Mouse (Mus musculus) kidney, embryonic 16.5 days (tissue): ENCODE data around the gene Arhgef28. TPM values are rescaled to one million over a fixed set of nuclear protein-coding genes. Genes with fewer than 3 reads are reported as not detected.

ENCODE experiments used
- ATAC-seq: fragments of 200-750 bp; cut with Nextera tagmentation; 2 replicates; pipeline ENCODE4 v1.8.0; 2017; ENCODE audit warnings: moderate TSS enrichment; ENCODE audit not compliant: low FRiP score, low TSS enrichment
- H3K27ac ChIP-seq: fragments of 300-500 bp; sonication (generic); 2 replicates; pipeline ENCODE4 v1.5.1; 2014; ENCODE audit warnings: low read length
- H3K27me3 ChIP-seq: fragments of 300-500 bp; sonication (generic); 2 replicates; pipeline ENCODE4 v1.6.1; 2014; ENCODE audit warnings: low read length, control low read depth, mixed read lengths; ENCODE audit not compliant: insufficient read depth
- H3K36me3 ChIP-seq: fragments of 300-500 bp; sonication (generic); 2 replicates; pipeline ENCODE4 v1.6.1; 2014; ENCODE audit warnings: low read length, control low read depth, mixed read lengths; ENCODE audit not compliant: insufficient read depth
- H3K4me1 ChIP-seq: fragments of 300-500 bp; sonication (generic); 2 replicates; pipeline ENCODE4 v1.6.1; 2014; ENCODE audit warnings: low read length, control low read depth, mixed read lengths; ENCODE audit not compliant: insufficient read depth
- H3K4me2 ChIP-seq: fragments of 300-500 bp; sonication (generic); replicated peaks from 2 replicates; pipeline ENCODE4 v1.6.1; 2014; ENCODE audit warnings: low read depth, low read length
- H3K4me3 ChIP-seq: fragments of 300-500 bp; sonication (generic); 2 replicates; pipeline ENCODE4 v1.5.1; 2014; ENCODE audit warnings: mild to moderate bottlenecking, low read length
- H3K9ac ChIP-seq: fragments of 300-500 bp; sonication (generic); replicated peaks from 2 replicates; pipeline ENCODE4 v1.6.1; 2014; ENCODE audit warnings: low read length
- H3K9me3 ChIP-seq: fragments of 300-500 bp; sonication (generic); 2 replicates; pipeline ENCODE4 v1.6.1; 2016; ENCODE audit warnings: low read length, control low read depth
- WGBS: fragments of 180-500 bp; shearing (Covaris S2); extraction: QIAGEN DNeasy Blood & Tissue Kit; methylation state at CpG from one replicate; pipeline ENCODE4 v1.1.7; 2014; 5-methylcytosine and 5-hydroxymethylcytosine counted together
- polyA plus RNA-seq: library from polyadenylated mRNA; unstranded; fragments of >200 nt; fragmentation: Nextera tagmentation; extraction: Ambion mirVana; gene quantifications from 2 replicates; pipeline ENCODE4 v1.2.1, GENCODE M21; 2015

Gene Arhgef28
- polyA plus RNA-seq, 1 experiment from 2014 or later, result 45.1 TPM

DNA sequence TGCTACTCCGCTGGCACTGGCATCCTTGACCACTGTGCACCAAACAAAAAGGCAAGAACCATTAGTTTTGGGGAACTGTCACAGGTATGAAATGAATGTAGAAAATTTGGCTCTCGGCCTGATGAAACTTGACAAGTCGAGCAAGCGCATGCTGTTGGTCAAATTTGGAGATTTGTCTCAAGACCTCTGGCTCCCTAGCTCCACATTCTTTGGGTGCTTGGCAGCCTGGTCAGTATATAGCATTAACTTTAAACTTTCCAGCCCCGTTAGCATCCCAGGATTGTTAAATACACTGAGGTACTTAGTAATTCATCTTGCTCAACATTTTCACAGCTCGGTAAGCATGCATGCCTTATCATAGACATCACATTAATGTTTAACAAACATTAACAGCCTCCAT, 330.2 kb downstream of the Arhgef28 start:
- Histone ChIP-seq H3K4me3 (no peak overlapping the region), H3K36me3 (no peaks in the 10 kb centered on the region), H3K9me3 (no peaks in the 10 kb centered on the region), H3K4me2 (no peak overlapping the region), H3K27ac (peak overlapping the region; percentile 59; the same call in 1 of the 2 replicates), H3K4me1 (peaks cover 26% of the 10 kb centered on the region), H3K27me3 (no peaks in the 10 kb centered on the region), H3K9ac (no peak overlapping the region)
- WGBS, result 59% methylated on average over 6 of the region's 6 CpGs
- ATAC-seq, result peak; percentile 75

DNA sequence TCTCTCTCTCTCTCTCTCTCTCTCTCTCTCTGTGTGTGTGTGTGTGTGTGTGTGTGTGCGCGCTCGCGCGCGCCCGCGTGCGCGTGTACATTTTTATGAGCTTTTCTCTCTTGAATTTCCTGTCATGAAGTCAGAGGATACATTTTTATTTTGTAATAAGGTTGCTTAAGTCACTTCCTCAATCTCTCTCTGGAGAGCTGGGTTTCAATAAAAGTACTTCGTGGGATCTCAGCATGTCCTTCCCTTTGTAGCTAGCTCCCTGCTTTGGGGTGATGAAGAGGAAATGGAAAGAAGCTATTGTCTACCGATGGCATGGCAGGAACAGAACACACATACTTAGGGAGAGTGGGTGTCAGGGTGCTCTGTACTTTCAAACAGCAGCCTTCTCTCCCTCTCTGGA, 336.8 kb downstream of the Arhgef28 start:
- Histone ChIP-seq H3K27me3 (no peaks in the 10 kb centered on the region), H3K4me3 (no peak overlapping the region), H3K9ac (no peak overlapping the region), H3K4me1 (peaks cover 30% of the 10 kb centered on the region), H3K9me3 (no peaks in the 10 kb centered on the region), H3K27ac (peak overlapping the region; percentile 51), H3K4me2 (no peak overlapping the region), H3K36me3 (no peaks in the 10 kb centered on the region)
- no peak for ATAC-seq
- 44% methylated on average over 12 of the region's 12 CpGs for WGBS

DNA sequence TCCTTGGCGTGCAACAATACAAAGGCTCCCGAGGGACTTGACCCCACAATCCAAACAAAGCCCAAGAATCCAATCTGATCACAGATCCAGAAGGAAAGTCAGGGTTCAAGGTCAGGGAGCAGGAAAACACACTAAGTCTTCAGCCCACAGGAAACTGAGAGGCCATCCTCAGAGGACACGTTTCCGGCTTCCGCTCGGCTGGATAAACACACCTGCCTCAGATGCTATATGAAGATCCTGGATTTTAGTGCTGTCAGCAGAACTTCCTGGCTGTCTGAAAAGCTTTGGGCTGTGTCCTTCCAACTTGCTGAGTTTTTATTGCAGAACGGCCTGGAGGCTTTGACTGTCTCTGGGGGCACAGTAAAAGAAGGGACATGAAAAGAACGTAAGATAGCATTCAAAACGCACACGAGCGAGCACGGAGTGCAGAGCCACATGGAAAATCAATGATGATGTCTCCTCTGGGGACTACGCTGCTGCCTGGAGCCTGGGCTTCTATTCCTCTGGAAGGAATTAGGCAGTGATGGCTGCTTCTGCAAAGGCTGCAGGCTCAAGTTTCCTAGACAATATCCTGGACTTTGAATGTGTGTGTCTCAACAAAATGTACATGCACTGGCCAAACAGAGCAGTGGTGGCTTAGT, 338.8 kb downstream of the Arhgef28 start:
- whole genome bisulfite sequencing, result 25% methylated on average over 13 of the region's 13 CpGs
- Histone ChIP-seq H3K4me1 (peaks cover 25% of the 10 kb centered on the region), H3K9ac (0 out of 2 replicates have a peak overlapping the region, but pooled peaks have one; percentile 28), H3K9me3 (no peaks in the 10 kb centered on the region), H3K27ac (peak overlapping the region; percentile 70), H3K27me3 (no peaks in the 10 kb centered on the region), H3K4me2 (no peak overlapping the region), H3K4me3 (no peak overlapping the region), H3K36me3 (no peaks in the 10 kb centered on the region)
- no peak; the same call in 1 of the 2 replicates for ATAC-seq

DNA sequence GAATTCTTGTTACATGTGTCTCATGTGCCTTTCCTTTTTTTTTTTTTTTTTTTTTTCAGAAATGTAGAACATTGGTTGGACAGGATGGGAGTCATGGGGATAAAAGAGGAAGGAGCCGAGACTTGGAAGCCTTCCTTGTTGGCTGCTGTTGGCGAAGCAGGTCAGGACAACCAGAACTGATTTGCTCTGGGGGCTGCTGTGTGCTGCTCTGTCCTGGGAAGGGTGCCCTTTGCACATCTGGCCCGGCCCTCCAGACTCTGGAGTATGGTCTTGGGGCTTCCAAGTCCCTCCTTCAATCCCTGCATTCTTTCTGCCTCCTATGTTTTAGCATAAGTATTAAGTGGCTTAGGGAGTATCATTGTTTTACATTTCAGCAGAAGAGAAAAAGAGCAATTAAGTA, 347.2 kb downstream of the Arhgef28 start:
- Histone ChIP-seq H3K4me3 (no peak overlapping the region), H3K4me2 (no peak overlapping the region), H3K9me3 (no peaks in the 10 kb centered on the region), H3K36me3 (no peaks in the 10 kb centered on the region), H3K9ac (no peak overlapping the region), H3K27ac (0 out of 2 replicates have a peak overlapping the region, but pooled peaks have one; percentile 13), H3K4me1 (no peaks in the 10 kb centered on the region), H3K27me3 (no peaks in the 10 kb centered on the region)
- ATAC-seq, result no peak
- WGBS, result 82% methylated on average over 3 of the region's 3 CpGs

DNA sequence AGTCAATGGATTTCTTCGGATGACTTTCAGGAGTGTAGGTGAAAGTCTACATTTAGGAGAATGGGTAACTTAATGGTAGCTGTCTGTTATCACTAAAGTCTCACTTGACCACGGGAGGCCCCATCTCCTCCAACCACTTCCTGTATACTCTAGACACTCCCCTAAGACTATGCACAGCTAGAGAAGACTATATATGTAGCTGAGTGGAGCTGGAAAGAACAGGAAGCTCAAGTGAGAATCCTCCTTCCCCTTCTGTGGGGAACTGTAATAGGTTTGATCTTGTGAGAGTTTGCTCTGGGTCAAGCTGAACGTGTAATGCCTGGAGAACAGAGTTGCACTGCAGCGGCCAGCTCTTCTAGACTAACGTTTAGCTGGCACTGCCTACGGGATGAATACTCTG, 348.4 kb downstream of the Arhgef28 start:
- H3K27me3 ChIP-seq, result no peaks in the 10 kb centered on the region
- 75% methylated on average over 6 of the region's 6 CpGs for WGBS
- no peaks in the 10 kb centered on the region for H3K9me3 ChIP-seq

DNA sequence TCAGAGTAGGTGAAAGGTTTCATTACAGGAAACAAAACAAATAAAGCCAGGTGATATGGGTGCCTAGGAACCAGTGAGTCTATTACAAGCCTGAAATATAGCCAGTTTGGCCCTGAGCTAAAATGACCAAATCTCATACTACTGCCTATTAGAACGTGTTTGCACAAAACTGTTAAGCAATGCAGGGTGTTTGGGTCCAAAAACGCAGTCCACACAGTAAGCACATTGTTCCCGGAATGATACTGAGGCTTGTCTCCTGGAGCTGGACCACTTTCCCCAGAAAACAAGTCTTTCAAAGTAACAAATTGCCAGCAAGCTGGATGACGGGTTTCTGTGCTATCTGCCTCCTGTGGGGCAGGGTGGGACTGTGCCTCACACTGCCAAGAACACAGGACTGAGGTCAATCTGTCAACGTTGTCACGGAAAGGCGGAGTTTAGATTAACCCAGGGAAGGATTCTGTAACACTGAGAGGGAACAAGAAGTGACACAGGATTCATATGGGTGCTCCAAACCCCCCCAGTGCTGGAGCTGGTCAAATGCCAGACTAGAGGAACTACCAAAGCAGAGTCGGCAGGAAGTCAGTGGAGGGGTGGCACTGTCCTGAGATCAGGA, 352.8 kb downstream of the Arhgef28 start:
- no peak overlapping the region for H3K4me3 ChIP-seq
- peaks cover 7% of the 10 kb centered on the region; the same call in 1 of the 2 replicates for H3K4me1 ChIP-seq
- peak overlapping the region; percentile 16; the same call in 1 of the 2 replicates for H3K27ac ChIP-seq
- no peak for ATAC-seq
- no peaks in the 10 kb centered on the region for H3K9me3 ChIP-seq
- H3K9ac ChIP-seq, result no peak overlapping the region
- H3K27me3 ChIP-seq, result no peaks in the 10 kb centered on the region
- H3K4me2 ChIP-seq, result no peak overlapping the region
- no peaks in the 10 kb centered on the region for H3K36me3 ChIP-seq
- WGBS, result 54% methylated on average over 8 of the region's 8 CpGs

More for the DNA sequence above, 348.4 kb downstream of the Arhgef28 start:
- no peaks in the 10 kb centered on the region for H3K36me3 ChIP-seq
- no peak overlapping the region for H3K27ac ChIP-seq
- H3K9ac ChIP-seq, result no peak overlapping the region
- H3K4me1 ChIP-seq, result peaks cover 7% of the 10 kb centered on the region; the same call in 1 of the 2 replicates
- no peak for ATAC-seq
- no peak overlapping the region for H3K4me2 ChIP-seq
- H3K4me3 ChIP-seq, result no peak overlapping the region

Other genes starting within 250 kb of the Arhgef28 start
- gene Utp15, start 56.6 kb upstream of the Arhgef28 start, polyA plus RNA-seq, result 36.8 and 38.4 TPM in 2 replicates
- 15.0 and 15.7 TPM in 2 replicates for gene Ankra2, start 56.6 kb upstream of the Arhgef28 start, polyA plus RNA-seq
- gene Gm21976, start 73.4 kb upstream of the Arhgef28 start, polyA plus RNA-seq, result not detected in 2 replicates
- 603 and 613 TPM in 2 replicates for gene Btf3, start 110.6 kb upstream of the Arhgef28 start, polyA plus RNA-seq
- 2.5 and 3.1 TPM in 2 replicates for gene Foxd1, start 147.8 kb upstream of the Arhgef28 start, polyA plus RNA-seq